In genomic region chr5:61832935-61833551, GRCm38 (mm10) we compare ENCODE assay signal across 30 mouse cellular contexts. TPM values are rescaled to one million over a fixed set of nuclear protein-coding genes. Genes with fewer than 3 reads are reported as not detected.
DNase-seq lines count a peak whose midpoint lies in the region; ATAC-seq and TF ChIP-seq lines count a peak whose summit lies in the region.
"Had no signal": no experiment of that assay in that cellular context is flagged by ENCODE, and none has a peak within 500 bp of the region (broad histone marks: within the 10 kb centered on the region; RNA-seq: fewer than 3 reads in every experiment).

No protein-coding gene starts in this region.

- no peaks in the 10 kb centered on the region for H3K4me1 ChIP-seq in midbrain, embryonic 14.5 days (ENCODE audit: control insufficient read depth, insufficient read depth, low read length)
- H3K4me1 ChIP-seq in midbrain, embryonic 16.5 days (ENCODE audit: control insufficient read depth, insufficient read depth, low read length) = no peaks in the 10 kb centered on the region
- H3K4me1 ChIP-seq: embryonic facial prominence, embryonic 13.5 days; embryonic facial prominence, embryonic 15.5 days; forebrain, embryonic 10.5 days; forebrain, embryonic 12.5 days had no signal

- ATAC-seq in midbrain, embryonic 14.5 days (ENCODE audit: low FRiP score, low TSS enrichment) = no peak
- ATAC-seq in midbrain, embryonic 16.5 days = no peak
- ATAC-seq: activated CD4-positive, CD25-positive, alpha-beta regulatory T cell, adult 4 months; forebrain, embryonic 14.5 days; forebrain, embryonic 16.5 days; Patski had no signal

- H3K27ac ChIP-seq in midbrain, embryonic 14.5 days (replicated peaks; ENCODE audit: low read depth, low read length) = no peak overlapping the region
- H3K27ac ChIP-seq in midbrain, embryonic 16.5 days (ENCODE audit: low read length) = no peak overlapping the region
- H3K27ac ChIP-seq: embryonic facial prominence, embryonic 13.5 days; embryonic facial prominence, embryonic 15.5 days; forebrain, embryonic 10.5 days; forebrain, embryonic 12.5 days had no signal

- H3K4me2 ChIP-seq in midbrain, embryonic 14.5 days (ENCODE audit: low read length) = no peak overlapping the region
- no peak overlapping the region for H3K4me2 ChIP-seq in midbrain, embryonic 16.5 days (ENCODE audit: low read length)
- H3K4me2 ChIP-seq: embryonic facial prominence, embryonic 13.5 days; embryonic facial prominence, embryonic 15.5 days; forebrain, embryonic 12.5 days had no signal

- no peaks in the 10 kb centered on the region for H3K27me3 ChIP-seq in midbrain, embryonic 14.5 days (ENCODE audit: control insufficient read depth, insufficient read depth, low read length)
- H3K27me3 ChIP-seq in midbrain, embryonic 16.5 days (ENCODE audit: control insufficient read depth, insufficient read depth, low read depth, low read length) = no peaks in the 10 kb centered on the region
- H3K27me3 ChIP-seq: embryonic facial prominence, embryonic 13.5 days; embryonic facial prominence, embryonic 15.5 days; forebrain, embryonic 12.5 days; Patski had no signal

- no peak overlapping the region for H3K9ac ChIP-seq in midbrain, embryonic 14.5 days (replicated peaks; ENCODE audit: low read length)
- no peak overlapping the region for H3K9ac ChIP-seq in midbrain, embryonic 16.5 days (ENCODE audit: low read depth, low read length)
- H3K9ac ChIP-seq: embryonic facial prominence, embryonic 13.5 days; embryonic facial prominence, embryonic 15.5 days; forebrain, embryonic 12.5 days had no signal

- H3K9me3 ChIP-seq in midbrain, embryonic 14.5 days (ENCODE audit: control insufficient read depth, low read length) = no peaks in the 10 kb centered on the region
- H3K9me3 ChIP-seq in midbrain, embryonic 16.5 days (replicated peaks; ENCODE audit: control insufficient read depth, low read length, poor library complexity, severe bottlenecking) = no peaks in the 10 kb centered on the region
- H3K9me3 ChIP-seq: embryonic facial prominence, embryonic 13.5 days; embryonic facial prominence, embryonic 15.5 days; forebrain, embryonic 10.5 days; forebrain, embryonic 12.5 days had no signal

- DNase-seq in midbrain, embryonic 14.5 days = peak; percentile 3
- DNase-seq in brain, embryonic 14.5 days (ENCODE audit: low read depth) = peak; percentile 43
- DNase-seq in layer of hippocampus, adult 8-10 months (ENCODE audit: low spot score in 2 of 2) = no peak
- DNase-seq in left cerebral cortex, adult 11 months (ENCODE audit: low spot score) = no peak
- DNase-seq: adrenal gland, adult 8-10 months; adrenal gland, postnatal 14 days; adrenal gland, postnatal 36 days; cerebellum, adult 11 months; cerebellum, adult 18-20 months; cerebellum, adult 8-10 months; cerebellum, adult 9-11 months; cerebellum, postnatal 14 days; cerebellum, postnatal 36 days; embryo, embryonic 11 days had no signal

- no peak for TF ChIP-seq POLR2A in brain, embryonic 14.5 days (IDR thresholded peaks at IDR 0.05; ENCODE audit: borderline replicate concordance, extremely low read depth, insufficient read depth, insufficient read length, poor library complexity, severe bottlenecking)

- no peak for TF ChIP-seq CTCF in brain, embryonic 14.5 days (IDR thresholded peaks at IDR 0.05; ENCODE audit: borderline replicate concordance, extremely low read depth, insufficient read depth, insufficient read length)

- no peak overlapping the region for H3K4me3 ChIP-seq in midbrain, embryonic 14.5 days (replicated peaks; ENCODE audit: low read depth, low read length)
- H3K4me3 ChIP-seq in midbrain, embryonic 16.5 days (ENCODE audit: low read depth, low read length) = no peak overlapping the region
- H3K4me3 ChIP-seq: embryonic facial prominence, embryonic 13.5 days; embryonic facial prominence, embryonic 15.5 days; erythroblast, embryonic 14.5 days; forebrain, embryonic 10.5 days; forebrain, embryonic 12.5 days had no signal

- no peaks in the 10 kb centered on the region for H3K36me3 ChIP-seq in midbrain, embryonic 14.5 days (ENCODE audit: control insufficient read depth, insufficient read depth, low read length)
- no peaks in the 10 kb centered on the region for H3K36me3 ChIP-seq in midbrain, embryonic 16.5 days (ENCODE audit: control insufficient read depth, insufficient read depth, low read length)
- H3K36me3 ChIP-seq: embryonic facial prominence, embryonic 13.5 days; embryonic facial prominence, embryonic 15.5 days; forebrain, embryonic 10.5 days; forebrain, embryonic 12.5 days had no signal

RNA-seq across cellular contexts. Expression of gene G6pd2, which starts 24.4 kb away (rescaled TPM):
- polyA plus RNA-seq in midbrain, embryonic 14.5 days (2014; fragmentation: Nextera tagmentation; extraction: Ambion mirVana) = not detected in 2 replicates
- polyA plus RNA-seq in midbrain, embryonic 16.5 days (2015; fragmentation: Nextera tagmentation; extraction: Ambion mirVana) = not detected in 2 replicates
- polyA plus RNA-seq in brain, embryonic 14.5 days (2012; rRNA removed) = not detected in 2 replicates
- total RNA-seq in layer of hippocampus, adult 8-10 months (2022) = not detected
- total RNA-seq: adrenal gland, adult 18-20 months; adrenal gland, postnatal 14 days; adrenal gland, postnatal 36 days; common myeloid progenitor, adult 5-6 weeks; ES-E14; MEL had no signal
- polyA plus RNA-seq: C2C12; embryonic facial prominence, embryonic 11.5 days; embryonic facial prominence, embryonic 13.5 days; embryonic facial prominence, embryonic 15.5 days; erythroblast, embryonic 14.5 days; forebrain, embryonic 10.5 days; forebrain, embryonic 12.5 days; forebrain, embryonic 14.5 days; forebrain, embryonic 16.5 days had no signal

Comparison
In these comparisons a context has a peak if more than half of its experiments do, and no peak if none do; other contexts are left out.
1. DNase-seq: peak in midbrain, embryonic 14.5 days (single experiment) and brain, embryonic 14.5 days (single experiment); none in layer of hippocampus, adult 8-10 months (0 of 2) and left cerebral cortex, adult 11 months (single experiment).